Mouse (Mus musculus) C2C12 (cell line): ENCODE data around the gene Bri3. TPM values are rescaled to one million over a fixed set of nuclear protein-coding genes. Genes with fewer than 3 reads are reported as not detected.

Experiments
- H3K27me3 ChIP-seq: one replicate; pipeline ENCODE4 v1.6.1; 2011; ENCODE audit not compliant: control insufficient read depth, insufficient read depth, insufficient read length
- H3K36me3 ChIP-seq: one replicate; pipeline ENCODE4 v1.6.1; 2011; ENCODE audit not compliant: control insufficient read depth, insufficient read depth
- H3K4me3 ChIP-seq: one replicate; pipeline ENCODE4 v1.5.1; 2011; ENCODE audit warnings: mild to moderate bottlenecking, control low read depth; ENCODE audit not compliant: poor library complexity, insufficient read depth, severe bottlenecking
- H3K79me2 ChIP-seq: one replicate; pipeline ENCODE4 v1.6.1; 2011; ENCODE audit not compliant: control insufficient read depth, insufficient read depth
- H3K79me3 ChIP-seq: one replicate; pipeline ENCODE4 v1.6.1; 2011; ENCODE audit warnings: low read depth, control low read depth
- H3ac ChIP-seq: one replicate; pipeline ENCODE3; 2011; ENCODE audit warnings: low read depth; ENCODE audit not compliant: control insufficient read depth, insufficient read length
- CEBPB ChIP-seq: IDR thresholded peaks from one replicate; pipeline ENCODE4 v1.6.1; 2011; ENCODE audit warnings: low read depth, mild to moderate bottlenecking, control low read depth, moderate library complexity
- CTCF ChIP-seq: IDR thresholded peaks from one replicate; pipeline ENCODE4 v1.5.1; 2011; ENCODE audit not compliant: control insufficient read depth, insufficient read depth, insufficient read length
- FOSL1 ChIP-seq: IDR thresholded peaks from one replicate; pipeline ENCODE4 v1.8.0; 2011; ENCODE audit warnings: mild to moderate bottlenecking, low read length; ENCODE audit not compliant: poor library complexity, insufficient read depth, severe bottlenecking
- MAX ChIP-seq: IDR thresholded peaks from one replicate; pipeline ENCODE4 v1.6.1; 2011; ENCODE audit warnings: mild to moderate bottlenecking, control low read depth
- MYOD1 ChIP-seq: IDR thresholded peaks from one replicate; pipeline ENCODE4 v1.6.1; 2011; ENCODE audit warnings: low read depth; ENCODE audit not compliant: control insufficient read depth, insufficient read length
- MYOG ChIP-seq: IDR thresholded peaks from one replicate; pipeline ENCODE4 v1.6.1; 2011; ENCODE audit not compliant: control insufficient read depth, insufficient read length; ENCODE audit errors: extremely low read depth
- USF1 ChIP-seq: IDR thresholded peaks from one replicate; pipeline ENCODE4 v1.6.1; 2011; ENCODE audit warnings: low read depth, mild to moderate bottlenecking, control low read depth, moderate library complexity
- polyA plus RNA-seq: library from polyadenylated mRNA; unstranded; fragments of >200 nt; fragmentation: generic; extraction: Trizol; gene quantifications from one replicate; pipeline ENCODE4 v1.2.1, GENCODE M21; 2012; ENCODE audit warnings: missing spikeins

Bri3 gene
- polyA plus RNA-seq, 1 experiment: 121 TPM

DNA sequence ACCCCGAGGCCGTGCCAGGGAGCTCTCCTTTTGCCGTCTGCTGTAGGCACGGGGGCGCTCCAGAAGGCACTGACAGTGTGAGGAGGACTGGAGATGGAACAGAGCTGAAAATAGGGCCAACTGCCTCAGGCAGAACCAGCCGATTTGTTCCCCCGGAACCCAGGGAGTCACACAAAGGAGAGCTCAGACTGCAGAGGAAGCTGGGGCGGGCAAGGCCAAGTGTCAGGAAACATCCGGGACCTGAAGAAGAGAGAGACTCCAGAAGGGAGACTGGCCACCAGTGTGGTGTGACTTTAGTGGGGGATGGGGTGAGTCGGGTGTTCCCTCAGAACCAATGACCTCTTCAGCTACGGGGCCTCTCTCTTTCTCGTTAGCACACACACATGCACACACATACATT, 24.9 kb upstream of the Bri3 start:
- Histone ChIP-seq H3K27me3 (no peaks in the 10 kb centered on the region), H3K79me3 (no peaks in the 10 kb centered on the region), H3K79me2 (no peaks in the 10 kb centered on the region), H3ac (no peak overlapping the region), H3K36me3 (no peaks in the 10 kb centered on the region), H3K4me3 (no peak overlapping the region)
- TF ChIP-seq MYOD1 (no peak), CTCF (no peak), MAX (no peak), FOSL1 (no peak), MYOG (no peak), USF1 (no peak), CEBPB (no peak)

DNA sequence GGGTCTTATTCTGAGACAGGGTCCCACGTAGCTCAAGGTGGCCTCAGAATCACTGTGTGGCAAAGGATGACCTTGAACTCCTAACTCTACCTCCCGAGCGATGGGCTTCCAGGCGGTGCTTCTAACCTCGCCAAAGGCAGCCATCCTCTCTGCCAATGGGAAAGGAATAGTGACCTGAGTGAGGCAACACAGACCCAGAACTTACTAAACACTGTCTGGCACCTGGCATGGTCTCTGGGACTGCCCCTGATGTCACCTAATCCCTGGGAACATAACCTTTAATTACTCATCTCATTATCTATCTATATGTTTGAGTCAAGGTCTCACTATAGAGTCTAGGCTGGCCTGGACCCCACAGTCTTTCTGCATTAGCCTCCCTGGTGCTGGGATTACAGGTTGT, 24.3 kb upstream of the Bri3 start:
- TF ChIP-seq FOSL1: no peak
- TF ChIP-seq MAX: no peak
- TF ChIP-seq CTCF: no peak
- TF ChIP-seq MYOD1: no peak
- TF ChIP-seq CEBPB: no peak
- TF ChIP-seq MYOG: no peak
- TF ChIP-seq USF1: no peak
- Histone ChIP-seq H3K36me3 (no peaks in the 10 kb centered on the region), H3K4me3 (no peak overlapping the region), H3K27me3 (no peaks in the 10 kb centered on the region), H3ac (no peak overlapping the region), H3K79me3 (no peaks in the 10 kb centered on the region), H3K79me2 (no peaks in the 10 kb centered on the region)

DNA sequence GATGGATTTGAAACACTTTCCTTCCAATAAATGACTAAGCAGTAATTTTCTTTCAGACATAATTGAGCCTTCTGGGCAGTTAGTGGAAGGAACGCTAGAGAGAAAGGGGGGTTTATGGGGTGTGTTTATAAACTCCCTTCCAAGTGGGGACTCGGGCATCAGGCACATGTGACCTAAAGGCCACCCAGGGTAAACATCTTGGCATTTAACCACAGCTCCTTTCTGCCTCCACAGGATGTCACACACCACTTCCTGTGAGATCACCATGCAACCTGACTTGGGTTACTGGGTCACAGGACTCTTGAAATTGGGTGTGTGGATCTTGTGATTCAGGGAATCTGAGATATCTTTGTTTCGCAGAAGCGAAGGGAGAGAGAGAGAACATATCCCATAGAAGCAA, 22.9 kb upstream of the Bri3 start:
- no peaks in the 10 kb centered on the region for H3K27me3 ChIP-seq
- no peaks in the 10 kb centered on the region for H3K79me3 ChIP-seq
- H3K36me3 ChIP-seq: no peaks in the 10 kb centered on the region
- H3K4me3 ChIP-seq: no peak overlapping the region
- no peaks in the 10 kb centered on the region for H3K79me2 ChIP-seq
- H3ac ChIP-seq: no peak overlapping the region
- TF ChIP-seq USF1 (peak; percentile 55), CTCF (no peak)

DNA sequence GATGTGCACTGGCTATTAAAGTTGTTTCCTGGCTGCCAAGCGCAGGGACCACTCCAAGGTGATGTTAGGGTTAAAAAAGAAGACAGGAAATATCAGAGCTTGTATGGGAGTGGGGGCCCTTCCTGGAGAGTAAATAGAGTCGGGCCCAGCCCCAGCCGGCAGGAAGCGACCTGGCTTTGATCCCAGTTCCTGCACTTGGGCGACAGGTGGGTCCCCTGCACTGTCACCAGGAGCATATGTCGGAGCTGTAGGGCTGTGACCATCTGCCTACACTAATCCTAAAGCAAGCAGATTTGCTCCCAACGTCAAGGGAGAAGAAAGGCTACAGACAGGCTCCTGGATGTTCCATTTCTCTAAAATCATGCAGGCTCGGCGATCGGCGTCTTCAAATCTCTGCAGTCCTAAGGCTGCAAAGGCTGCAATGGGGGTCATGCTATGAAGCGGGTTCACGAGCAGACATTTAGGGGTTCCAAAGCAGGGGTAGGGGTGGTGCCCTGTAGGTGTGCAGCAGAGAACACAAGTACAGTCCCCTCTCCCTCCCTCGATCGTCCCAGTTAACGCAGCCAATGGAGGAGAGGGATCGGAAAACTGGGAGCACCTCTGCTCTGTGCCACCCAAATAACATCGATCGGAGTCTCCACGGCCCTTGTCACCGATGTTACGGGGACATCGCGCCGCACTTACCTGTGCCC, 21.3 kb upstream of the Bri3 start:
- no peaks in the 10 kb centered on the region for H3K79me2 ChIP-seq
- H3K4me3 ChIP-seq: peak overlapping the region; percentile 45
- H3K36me3 ChIP-seq: no peaks in the 10 kb centered on the region

DNA sequence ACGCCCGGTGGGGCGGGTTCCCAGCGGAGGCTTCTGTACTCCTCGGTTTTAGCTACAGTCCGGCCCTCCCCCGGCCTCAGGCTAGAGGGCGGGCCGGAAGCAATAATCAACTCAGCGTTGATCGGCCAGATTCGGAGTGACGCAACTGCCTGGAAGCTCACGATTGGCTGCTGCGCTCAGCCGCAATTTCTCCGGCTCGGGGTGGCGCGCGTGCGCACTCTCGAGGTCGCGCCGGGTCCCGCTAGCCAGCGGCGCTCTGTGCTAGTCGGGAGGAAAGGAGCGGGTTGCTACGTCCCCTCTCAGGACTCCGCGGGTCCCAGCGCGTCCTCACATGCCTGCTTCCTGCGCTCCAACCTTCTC, 20.8 kb upstream of the Bri3 start, which contains the start of gene Tecpr1:
TSS of gene Tecpr1 (minus strand) at position 113 of the 360 bp plus-strand sequence.
- H3K27me3 ChIP-seq: no peaks in the 10 kb centered on the region
- peak within 1 kb of the TSS; percentile 45 for H3K4me3 ChIP-seq
- TF ChIP-seq MYOG (no peak), CEBPB (peak; percentile 38)
- peak within 1 kb of the TSS; percentile 98 for H3ac ChIP-seq
- H3K79me2 ChIP-seq: no peaks in the 10 kb centered on the region
- H3K79me3 ChIP-seq: no peaks in the 10 kb centered on the region
- H3K36me3 ChIP-seq: no peaks in the 10 kb centered on the region

More for the DNA sequence above, 21.3 kb upstream of the Bri3 start:
- Histone ChIP-seq H3ac (peak overlapping the region; percentile 68), H3K79me3 (no peaks in the 10 kb centered on the region), H3K27me3 (no peaks in the 10 kb centered on the region)
- TF ChIP-seq CEBPB (no peak), MYOG (no peak), USF1 (no peak), CTCF (no peak), FOSL1 (no peak), MAX (no peak), MYOD1 (no peak)

DNA sequence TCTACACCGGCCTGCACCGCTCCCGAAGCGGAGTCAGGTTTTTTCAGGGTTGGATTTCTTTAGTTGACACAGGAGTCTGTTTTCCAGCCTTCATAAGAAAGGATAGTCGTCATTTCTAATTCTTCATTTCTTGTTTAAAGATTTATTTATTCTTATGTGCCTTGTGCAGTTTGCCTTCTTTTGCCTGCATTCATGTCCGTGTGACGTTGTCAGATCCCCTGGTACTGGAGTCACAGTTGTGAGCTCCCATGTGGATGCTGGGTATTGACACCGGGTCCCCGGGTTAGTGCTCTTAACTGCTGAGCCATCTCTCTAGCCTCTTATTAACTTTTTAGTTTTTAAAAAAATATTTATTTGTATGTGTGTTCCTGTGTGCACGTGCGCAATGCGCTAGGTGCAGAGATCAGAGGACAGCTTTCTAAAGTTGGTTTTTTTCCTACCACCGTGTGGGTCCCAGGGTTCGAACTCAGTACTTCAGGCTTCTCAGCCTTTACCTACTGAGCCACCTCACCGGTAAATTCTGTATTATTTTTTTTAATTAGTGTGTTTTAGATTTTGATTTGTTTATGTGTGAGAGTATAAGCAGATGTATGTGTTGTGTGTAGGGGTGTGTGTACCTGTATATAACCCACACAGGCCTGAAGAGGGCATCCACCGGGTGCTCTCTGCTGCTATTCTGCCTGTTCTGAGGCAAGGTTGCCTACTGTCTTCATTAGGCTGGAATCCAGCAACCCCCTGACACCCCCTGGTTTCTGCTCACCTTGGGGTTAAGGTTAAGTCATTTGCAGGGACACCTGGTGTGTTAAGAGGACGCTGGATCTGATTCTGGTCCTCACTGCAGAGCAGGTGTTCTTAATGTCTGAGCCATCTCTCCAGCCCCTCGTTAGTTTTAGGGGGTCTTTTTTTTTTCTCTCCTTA, 20.1 kb upstream of the Bri3 start:
- Histone ChIP-seq H3K79me2 (no peaks in the 10 kb centered on the region), H3K4me3 (peak overlapping the region; percentile 45), H3K27me3 (no peaks in the 10 kb centered on the region), H3K79me3 (no peaks in the 10 kb centered on the region), H3K36me3 (no peaks in the 10 kb centered on the region), H3ac (peak overlapping the region; percentile 98)
- TF ChIP-seq USF1 (no peak), MYOD1 (no peak), MAX (no peak), CTCF (no peak), MYOG (no peak), FOSL1 (no peak), CEBPB (no peak)
